Mouse (Mus musculus) heart, adult 8-10 months (tissue): ENCODE measurements at regions not wholly inside any gene's neighbourhood (a gene's known extent, or its start where the extent isn't known, plus 50 kb on each side); places are given as distances from the start of the nearest gene placed in this dataset.
A peak's percentile ranks its signal among the peaks of the same experiment; 100 is the strongest.

Experiments
- DNase-seq: peaks from one replicate; pipeline ENCODE4 v3.0.0; 2022; ENCODE audit warnings: low spot score

- DNase-seq: no peak
Observed at GRCm38 (mm10) chr10:96860366-96860765, 243.6 kb downstream of the Btg1 start.

DNA sequence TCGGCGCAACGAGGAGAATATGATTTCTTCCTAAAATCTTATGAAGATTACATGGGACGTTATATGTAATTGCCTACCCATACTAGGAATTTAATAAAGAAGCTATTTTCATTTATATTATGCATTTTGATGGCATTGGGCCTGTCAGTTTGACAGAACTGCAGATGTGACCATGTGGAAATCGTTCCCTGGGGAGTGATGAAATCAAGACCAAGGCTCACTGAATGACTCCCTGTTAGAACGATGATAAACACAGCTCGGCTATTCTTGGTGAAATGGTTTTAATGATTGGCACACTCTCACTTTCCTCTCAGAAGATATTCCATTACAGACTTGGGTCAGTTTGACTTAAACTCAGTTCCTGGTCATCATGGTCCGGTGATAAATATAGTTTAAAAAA, 246.4 kb downstream of the Btg1 start:
- no peak for DNase-seq

- no peak for DNase-seq
Observed at GRCm38 (mm10) chr10:96866468-96866867, 249.7 kb downstream of the Btg1 start.

- no peak for DNase-seq
Observed at GRCm38 (mm10) chr10:96871559-96872160, 254.9 kb downstream of the Btg1 start.

DNA sequence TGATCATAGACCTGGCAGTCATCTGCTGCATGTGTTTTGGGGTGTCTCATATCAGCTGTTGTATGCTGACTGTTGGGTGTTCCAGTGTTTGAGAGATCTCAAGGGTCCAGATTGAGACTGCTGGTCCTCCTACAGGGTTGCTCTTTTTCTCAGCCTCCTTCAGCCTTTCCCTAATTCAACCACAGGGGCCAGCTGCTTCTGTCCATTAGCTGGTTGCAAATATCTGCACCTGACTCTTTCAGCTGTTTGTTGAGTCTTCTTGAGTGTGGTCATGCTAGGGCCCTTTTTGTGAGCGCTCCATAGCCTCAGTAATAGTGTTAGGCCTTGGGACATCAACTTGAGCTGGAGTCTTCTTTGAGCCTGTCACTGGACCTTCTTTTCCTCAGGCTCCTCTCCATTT, 257.8 kb downstream of the Btg1 start:
- no peak for DNase-seq

DNA sequence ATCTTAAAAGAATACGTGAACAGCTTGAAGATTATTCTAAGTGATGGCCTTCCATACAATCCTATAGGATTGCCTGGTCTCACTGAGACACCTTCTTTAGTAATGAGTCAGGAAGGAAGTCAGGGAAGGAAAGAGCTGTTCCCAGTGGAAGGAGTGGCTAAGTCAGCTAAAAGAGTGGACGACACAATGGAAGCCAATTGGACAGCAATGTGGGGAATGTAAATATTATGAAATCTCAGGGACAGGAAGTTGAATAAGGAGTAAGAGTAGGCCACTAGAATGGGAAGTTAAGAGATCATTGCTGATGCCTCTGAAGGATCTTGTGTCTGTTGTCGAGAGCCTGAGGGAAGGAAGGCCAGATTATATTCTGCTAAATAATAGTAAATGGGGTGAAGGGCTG, 258.9 kb downstream of the Btg1 start:
- no peak for DNase-seq

DNA sequence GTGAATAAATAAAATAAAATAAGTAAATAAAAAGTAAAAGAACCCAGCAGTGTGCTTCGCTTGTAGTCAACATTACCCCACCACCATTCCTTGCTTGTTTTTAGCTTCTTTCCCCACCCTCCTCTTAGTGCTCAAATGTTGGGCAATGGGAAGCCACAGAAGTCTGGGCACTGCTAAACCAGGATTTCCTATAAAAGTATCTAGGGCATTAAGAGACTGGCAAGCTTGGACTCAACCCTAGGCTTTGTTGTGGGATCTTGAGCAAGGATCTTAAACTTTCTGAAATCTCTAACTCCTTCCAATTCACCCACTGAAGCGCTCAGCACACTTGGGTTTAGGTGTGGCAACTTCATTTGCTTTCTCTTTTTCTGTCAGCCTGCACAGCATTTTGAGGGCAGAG, 262.6 kb downstream of the Btg1 start:
- DNase-seq: no peak

DNA sequence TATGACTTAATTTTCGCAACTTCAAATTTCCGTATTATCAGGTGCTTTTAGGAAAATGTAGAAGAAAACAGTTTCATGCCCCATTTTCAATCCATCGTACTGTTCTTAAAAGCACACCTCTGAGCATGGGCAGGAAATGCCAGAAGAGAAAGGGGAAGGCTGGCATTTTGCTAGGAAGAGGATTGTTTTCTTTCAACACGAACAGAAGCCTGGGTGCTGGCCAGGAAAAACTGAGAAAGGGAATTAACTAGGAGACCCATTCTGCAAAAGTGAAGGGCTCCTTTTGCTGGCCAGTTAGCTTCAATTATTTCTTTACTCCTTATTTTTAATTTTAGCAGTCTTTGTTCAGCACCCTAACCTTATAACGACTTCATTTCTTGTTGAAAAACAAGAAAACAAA, 264.0 kb downstream of the Btg1 start:
- no peak for DNase-seq

DNA sequence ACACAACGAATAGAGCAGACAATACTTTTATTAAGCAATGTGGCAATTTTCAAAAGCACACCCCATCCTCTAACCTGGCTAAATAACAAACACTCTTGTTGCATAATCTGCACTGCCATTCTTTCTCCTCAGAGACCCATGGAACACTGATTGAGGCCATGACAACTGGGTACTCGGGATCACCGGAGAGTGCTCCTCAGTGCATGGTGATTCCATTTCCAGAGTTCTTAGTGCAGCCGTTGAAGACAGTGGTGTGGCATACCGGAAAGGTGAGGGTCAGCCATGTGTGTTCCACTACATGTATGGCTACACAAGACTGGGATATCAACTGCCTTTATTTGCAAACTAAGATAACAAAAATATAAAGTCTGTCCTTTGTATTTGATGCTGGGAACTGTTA, 264.4 kb downstream of the Btg1 start:
- no peak for DNase-seq

DNA sequence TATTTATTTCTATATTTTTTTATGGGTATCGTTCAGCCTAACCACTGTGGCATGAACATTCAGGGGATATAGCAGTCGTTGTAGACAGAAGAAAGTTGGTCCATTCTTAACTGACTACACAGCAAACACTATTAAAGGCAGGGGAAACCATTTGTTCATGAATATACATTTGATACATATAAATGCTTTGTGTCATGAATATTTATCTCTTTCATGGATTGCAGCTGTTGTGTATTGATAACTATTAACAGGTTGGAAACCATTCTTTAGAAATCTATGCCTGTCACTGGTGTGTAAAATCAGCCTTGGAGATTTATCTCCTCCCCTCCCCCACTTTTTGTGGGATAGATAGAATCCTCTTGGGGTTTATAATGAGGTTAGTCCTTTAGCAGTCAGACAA, 264.9 kb downstream of the Btg1 start:
- no peak for DNase-seq

GRCm38 (mm10) chr10:96901150-96901549, 284.3 kb downstream of the Btg1 start:
- no peak for DNase-seq

- DNase-seq: peak; percentile 7
Observed at GRCm38 (mm10) chr10:96905098-96905809, 288.4 kb downstream of the Btg1 start.

DNA sequence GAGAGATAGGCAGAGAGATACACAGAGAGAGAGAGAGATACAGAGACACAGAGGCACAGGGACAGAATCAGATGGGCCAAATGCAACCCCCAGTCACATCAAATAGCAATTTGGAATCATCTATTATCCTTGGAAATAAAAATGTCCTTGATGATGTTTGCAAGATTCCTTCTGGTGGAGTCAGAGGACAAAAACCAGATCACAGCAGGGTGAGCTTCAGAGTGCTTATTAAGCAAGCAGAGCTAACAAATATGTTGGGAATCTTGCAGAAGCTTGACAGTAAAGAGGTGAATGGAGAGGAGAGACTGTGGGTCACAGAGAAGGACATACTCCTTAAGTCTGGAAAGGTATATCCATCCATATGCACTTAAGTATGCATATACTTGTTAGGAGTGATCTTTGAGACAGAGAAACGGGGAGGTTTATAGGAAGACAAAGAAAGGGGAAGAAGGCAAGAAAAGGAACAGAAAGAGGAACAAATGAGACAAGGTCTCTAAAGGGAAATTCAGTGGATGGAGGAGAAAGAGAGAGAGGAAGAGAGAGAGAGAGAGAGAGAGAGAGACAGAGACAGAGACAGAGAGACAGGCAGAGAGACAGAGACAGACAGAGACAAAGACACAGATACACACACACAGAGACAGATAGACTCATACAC, 293.0 kb downstream of the Btg1 start:
- no peak for DNase-seq

GRCm38 (mm10) chr10:96921181-96921580, 304.4 kb downstream of the Btg1 start:
- no peak for DNase-seq

DNA sequence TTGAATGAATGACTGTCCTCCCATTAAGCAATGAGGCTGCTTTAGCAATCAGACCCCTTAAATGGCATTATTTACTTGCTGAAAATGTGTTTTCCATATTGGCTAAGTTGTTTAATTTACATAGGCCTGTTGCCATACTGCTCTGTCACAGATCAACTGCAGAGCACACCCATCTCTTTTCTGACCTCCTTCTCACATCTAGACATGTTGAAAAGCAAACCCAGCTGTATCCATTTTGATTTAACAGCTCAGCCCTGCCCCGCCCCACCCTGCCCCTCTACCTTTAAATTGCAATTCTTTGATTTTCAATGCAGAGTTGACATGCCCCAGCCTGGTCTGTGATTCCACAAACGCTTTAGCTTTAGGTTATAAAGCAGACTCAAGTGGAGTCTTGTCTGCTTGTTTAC, 307.5 kb downstream of the Btg1 start:
- DNase-seq: no peak

- no peak for DNase-seq
Observed at GRCm38 (mm10) chr10:96924722-96925121, 307.9 kb downstream of the Btg1 start.

GRCm38 (mm10) chr10:96925771-96926170, 309.0 kb downstream of the Btg1 start:
- DNase-seq: no peak

DNA sequence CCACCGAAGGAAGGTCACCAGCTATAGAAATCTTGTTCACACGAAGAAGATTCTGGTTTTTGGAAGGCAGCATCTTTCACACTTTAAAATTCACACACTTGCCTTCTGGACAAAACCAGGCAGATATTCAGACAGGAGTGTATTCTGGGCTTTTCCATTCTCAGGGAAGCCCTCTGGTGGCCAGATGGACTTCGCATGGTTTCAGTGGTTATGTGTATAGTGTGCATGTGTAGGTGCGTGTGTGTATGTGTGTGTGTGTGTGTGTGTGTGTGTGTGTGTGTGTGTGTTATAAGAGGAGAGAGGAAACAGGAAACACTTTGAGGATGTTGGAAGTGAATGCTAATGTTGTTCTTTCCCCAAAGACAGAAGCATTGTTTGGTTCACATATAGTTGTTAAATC, 317.9 kb downstream of the Btg1 start:
- DNase-seq: peak; percentile 70

GRCm38 (mm10) chr10:96940887-96941518, 324.2 kb downstream of the Btg1 start:
- DNase-seq: no peak

DNA sequence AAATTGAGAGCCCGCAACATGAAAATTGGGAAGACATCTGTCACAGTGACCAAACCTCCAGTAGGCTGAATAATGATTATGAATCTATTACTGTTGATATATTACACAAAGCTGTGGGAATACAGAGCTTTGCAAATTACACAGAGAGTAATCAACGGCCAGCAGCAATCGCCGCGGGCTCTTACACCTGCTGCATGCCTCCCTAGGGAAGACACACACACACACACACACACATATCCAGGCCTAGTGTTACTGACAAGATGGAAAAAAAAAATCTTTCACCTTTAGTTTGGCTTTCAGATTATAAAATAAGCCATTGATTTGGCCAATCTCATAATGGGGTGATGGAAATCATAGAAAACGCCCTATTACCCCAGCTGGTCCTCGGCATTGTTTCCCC, 327.4 kb downstream of the Btg1 start:
- DNase-seq: no peak

GRCm38 (mm10) chr10:96947971-96948370, 331.2 kb downstream of the Btg1 start:
- DNase-seq: no peak

DNA sequence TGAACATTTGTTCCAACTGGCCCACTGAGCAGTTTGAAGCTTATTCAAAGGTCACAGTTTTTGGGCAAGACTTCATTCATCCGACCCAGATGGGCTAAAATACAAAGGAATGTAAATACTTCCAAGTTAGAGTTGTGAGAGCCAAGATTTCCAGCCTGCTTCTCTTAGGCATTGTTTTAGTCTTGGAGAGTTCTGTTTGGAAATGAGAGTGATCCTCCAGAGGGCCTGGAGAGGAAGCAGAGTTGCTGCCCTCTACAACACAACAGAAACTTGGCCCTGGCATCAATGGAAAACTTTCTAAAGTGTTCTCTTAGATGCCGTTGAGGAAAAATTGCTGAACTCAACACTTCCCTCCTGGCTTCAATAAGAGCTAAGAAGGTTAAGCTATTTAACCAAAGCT, 332.1 kb downstream of the Btg1 start:
- peak; percentile 19 for DNase-seq
